Mouse (Mus musculus) intestine, embryonic 16.5 days (tissue): ENCODE measurements around the gene Pros1. TPM values are rescaled to one million over a fixed set of nuclear protein-coding genes. Genes with fewer than 3 reads are reported as not detected.

Source experiments
- ATAC-seq: fragments of 200-750 bp; cut with Nextera tagmentation; 2 replicates; pipeline ENCODE4 v1.8.0; 2017; ENCODE audit warnings: moderate TSS enrichment, moderate library complexity
- H3K27ac ChIP-seq: fragments of 300-500 bp; sonication (generic); 2 replicates; pipeline ENCODE4 v1.5.1; 2014; ENCODE audit warnings: mild to moderate bottlenecking, low read length
- H3K27me3 ChIP-seq: fragments of 300-500 bp; sonication (generic); replicated peaks from 2 replicates; pipeline ENCODE4 v1.6.1; 2014; ENCODE audit warnings: low read length, control low read depth, mixed read lengths; ENCODE audit not compliant: control insufficient read depth, insufficient read depth
- H3K36me3 ChIP-seq: fragments of 300-500 bp; sonication (generic); 2 replicates; pipeline ENCODE4 v1.6.1; 2014; ENCODE audit warnings: low read length, control low read depth; ENCODE audit not compliant: control insufficient read depth, insufficient read depth
- H3K4me1 ChIP-seq: fragments of 300-500 bp; sonication (generic); 2 replicates; pipeline ENCODE4 v1.6.1; 2014; ENCODE audit warnings: low read length, control low read depth, mixed read lengths; ENCODE audit not compliant: control insufficient read depth, insufficient read depth
- H3K4me2 ChIP-seq: fragments of 300-500 bp; sonication (generic); 2 replicates; pipeline ENCODE4 v1.6.1; 2014; ENCODE audit warnings: low read depth, low read length, control low read depth
- H3K4me3 ChIP-seq: fragments of 300-500 bp; sonication (generic); 2 replicates; pipeline ENCODE4 v1.5.1; 2014; ENCODE audit warnings: mild to moderate bottlenecking, low read length
- H3K9ac ChIP-seq: fragments of 300-500 bp; sonication (generic); 2 replicates; pipeline ENCODE4 v1.6.1; 2014; ENCODE audit warnings: low read depth, low read length
- H3K9me3 ChIP-seq: fragments of 300-500 bp; sonication (generic); 2 replicates; pipeline ENCODE4 v1.6.1; 2016; ENCODE audit warnings: low read length, control low read depth; ENCODE audit not compliant: control insufficient read depth
- WGBS: fragments of 180-500 bp; shearing (Covaris S2); extraction: QIAGEN DNeasy Blood & Tissue Kit; methylation state at CpG from one replicate; pipeline ENCODE4 v1.1.7; 2014; 5-methylcytosine and 5-hydroxymethylcytosine counted together
- polyA plus RNA-seq: library from polyadenylated mRNA; unstranded; fragments of >200 nt; fragmentation: Nextera tagmentation; extraction: Ambion mirVana; gene quantifications from 2 replicates; pipeline ENCODE4 v1.2.1, GENCODE M21; 2015

Pros1 gene
- polyA plus RNA-seq, 1 experiment from 2014 or later: 30.2 TPM

- ATAC-seq: no peak
- Histone ChIP-seq H3K9ac (no peak overlapping the region), H3K27me3 (no peaks in the 10 kb centered on the region), H3K4me1 (no peaks in the 10 kb centered on the region), H3K36me3 (no peaks in the 10 kb centered on the region), H3K4me3 (no peak overlapping the region), H3K9me3 (no peaks in the 10 kb centered on the region), H3K27ac (no peak overlapping the region), H3K4me2 (no peak overlapping the region)
- 90% methylated on average over 2 of the region's 2 CpGs for WGBS
Observed at GRCm38 (mm10) chr16:62857498-62857897, 3.4 kb downstream of the Pros1 start.

- no peak overlapping the region for H3K4me2 ChIP-seq
- WGBS: 92% methylated on average over 1 of the region's 1 CpGs
Observed at GRCm38 (mm10) chr16:62858018-62858417, 3.9 kb downstream of the Pros1 start.

GRCm38 (mm10) chr16:62860140-62860539 lies 6.0 kb downstream of the Pros1 start:
- H3K9me3 ChIP-seq: no peaks in the 10 kb centered on the region
- no peaks in the 10 kb centered on the region for H3K4me1 ChIP-seq
- ATAC-seq: no peak
- H3K9ac ChIP-seq: no peak overlapping the region
- H3K36me3 ChIP-seq: no peaks in the 10 kb centered on the region
- 65% methylated on average over 1 of the region's 1 CpGs for WGBS
- no peak overlapping the region for H3K4me2 ChIP-seq
- H3K27ac ChIP-seq: no peak overlapping the region
- no peak overlapping the region for H3K4me3 ChIP-seq
- H3K27me3 ChIP-seq: no peaks in the 10 kb centered on the region

More at GRCm38 (mm10) chr16:62858018-62858417, 3.9 kb downstream of the Pros1 start:
- H3K9ac ChIP-seq: no peak overlapping the region
- H3K4me1 ChIP-seq: no peaks in the 10 kb centered on the region
- no peaks in the 10 kb centered on the region for H3K9me3 ChIP-seq
- no peaks in the 10 kb centered on the region for H3K27me3 ChIP-seq
- no peak overlapping the region for H3K27ac ChIP-seq
- no peaks in the 10 kb centered on the region for H3K36me3 ChIP-seq
- no peak for ATAC-seq
- no peak overlapping the region for H3K4me3 ChIP-seq

- ATAC-seq: no peak
- H3K9ac ChIP-seq: no peak overlapping the region
- no peaks in the 10 kb centered on the region for H3K9me3 ChIP-seq
- no peaks in the 10 kb centered on the region for H3K4me1 ChIP-seq
- no peak overlapping the region for H3K4me3 ChIP-seq
- H3K27ac ChIP-seq: no peak overlapping the region
- no peaks in the 10 kb centered on the region for H3K27me3 ChIP-seq
- WGBS: 78% methylated on average over 6 of the region's 6 CpGs
- no peaks in the 10 kb centered on the region for H3K36me3 ChIP-seq
- H3K4me2 ChIP-seq: no peak overlapping the region
Observed at GRCm38 (mm10) chr16:62861455-62861854, 7.3 kb downstream of the Pros1 start.

- 69% methylated on average over 5 of the region's 5 CpGs for WGBS
- H3K27ac ChIP-seq: no peak overlapping the region
- no peaks in the 10 kb centered on the region for H3K27me3 ChIP-seq
- no peaks in the 10 kb centered on the region for H3K4me1 ChIP-seq
- ATAC-seq: no peak
- H3K4me2 ChIP-seq: no peak overlapping the region
- no peaks in the 10 kb centered on the region for H3K36me3 ChIP-seq
- H3K9ac ChIP-seq: no peak overlapping the region
- H3K4me3 ChIP-seq: no peak overlapping the region
- no peaks in the 10 kb centered on the region for H3K9me3 ChIP-seq
Observed at GRCm38 (mm10) chr16:62872688-62873117, 18.6 kb downstream of the Pros1 start.

- no peak for ATAC-seq
- H3K4me2 ChIP-seq: no peak overlapping the region
- no peak overlapping the region for H3K9ac ChIP-seq
- no peaks in the 10 kb centered on the region for H3K9me3 ChIP-seq
- H3K4me1 ChIP-seq: no peaks in the 10 kb centered on the region
- no peak overlapping the region for H3K27ac ChIP-seq
- no peak overlapping the region for H3K4me3 ChIP-seq
- WGBS: 45% methylated on average over 4 of the region's 4 CpGs
- H3K27me3 ChIP-seq: no peaks in the 10 kb centered on the region
- H3K36me3 ChIP-seq: no peaks in the 10 kb centered on the region
Observed at GRCm38 (mm10) chr16:62873180-62873579, 19.1 kb downstream of the Pros1 start.

- 84% methylated on average over 6 of the region's 6 CpGs for WGBS
Observed at GRCm38 (mm10) chr16:62874065-62874464, 20.0 kb downstream of the Pros1 start.

GRCm38 (mm10) chr16:62895824-62896223 lies 41.7 kb downstream of the Pros1 start:
- Histone ChIP-seq H3K4me1 (no peaks in the 10 kb centered on the region), H3K27ac (no peak overlapping the region), H3K4me3 (no peak overlapping the region), H3K36me3 (no peaks in the 10 kb centered on the region), H3K4me2 (no peak overlapping the region), H3K27me3 (no peaks in the 10 kb centered on the region), H3K9me3 (no peaks in the 10 kb centered on the region), H3K9ac (no peak overlapping the region)
- WGBS: 92% methylated on average over 3 of the region's 3 CpGs
- no peak for ATAC-seq

More at GRCm38 (mm10) chr16:62874065-62874464, 20.0 kb downstream of the Pros1 start:
- ATAC-seq: no peak
- H3K4me2 ChIP-seq: no peak overlapping the region
- no peak overlapping the region for H3K27ac ChIP-seq
- H3K9me3 ChIP-seq: no peaks in the 10 kb centered on the region
- no peaks in the 10 kb centered on the region for H3K4me1 ChIP-seq
- no peak overlapping the region for H3K9ac ChIP-seq
- no peak overlapping the region for H3K4me3 ChIP-seq
- no peaks in the 10 kb centered on the region for H3K27me3 ChIP-seq
- H3K36me3 ChIP-seq: no peaks in the 10 kb centered on the region

- H3K4me2 ChIP-seq: no peak overlapping the region
- ATAC-seq: no peak
Observed at GRCm38 (mm10) chr16:62911364-62911763, 57.3 kb downstream of the Pros1 start.

GRCm38 (mm10) chr16:62912246-62912645 lies 58.1 kb downstream of the Pros1 start:
- no peaks in the 10 kb centered on the region for H3K4me1 ChIP-seq
- no peak overlapping the region for H3K27ac ChIP-seq
- H3K4me2 ChIP-seq: no peak overlapping the region
- H3K9me3 ChIP-seq: no peaks in the 10 kb centered on the region
- no peak overlapping the region for H3K9ac ChIP-seq
- 58% methylated on average over 2 of the region's 2 CpGs for WGBS
- no peaks in the 10 kb centered on the region for H3K27me3 ChIP-seq
- no peak for ATAC-seq
- H3K36me3 ChIP-seq: no peaks in the 10 kb centered on the region
- H3K4me3 ChIP-seq: no peak overlapping the region

More at GRCm38 (mm10) chr16:62911364-62911763, 57.3 kb downstream of the Pros1 start:
- Histone ChIP-seq H3K4me1 (no peaks in the 10 kb centered on the region), H3K9ac (no peak overlapping the region), H3K27ac (no peak overlapping the region), H3K4me3 (no peak overlapping the region), H3K27me3 (no peaks in the 10 kb centered on the region), H3K9me3 (no peaks in the 10 kb centered on the region), H3K36me3 (no peaks in the 10 kb centered on the region)
- 65% methylated on average over 1 of the region's 1 CpGs for WGBS
